Mouse (Mus musculus) embryonic facial prominence, embryonic 14.5 days (tissue): ENCODE data around the gene H2al1c. TPM values are rescaled to one million over a fixed set of nuclear protein-coding genes. Genes with fewer than 3 reads are reported as not detected.
"Not testable (repeated sequence)": the region's sequence is repeated elsewhere in the genome, so short reads cannot be mapped to it uniquely, and the experiment has no call there.

ENCODE experiments used
- ATAC-seq: fragments of 200-750 bp; cut with Nextera tagmentation; 2 replicates; pipeline ENCODE4 v1.8.0; 2017; ENCODE audit warnings: low read depth, moderate number of reproducible peaks, moderate TSS enrichment
- DNase-seq: peaks from one replicate; pipeline ENCODE4 v3.0.0-alpha.2; 2015; ENCODE audit warnings: low spot score
- H3K27ac ChIP-seq: fragments of 300-500 bp; sonication (generic); replicated peaks from 2 replicates; pipeline ENCODE4 v1.5.1; 2014; ENCODE audit warnings: low read depth, mild to moderate bottlenecking, low read length, moderate library complexity
- H3K27me3 ChIP-seq: fragments of 300-500 bp; sonication (generic); replicated peaks from 2 replicates; pipeline ENCODE4 v1.6.1; 2014; ENCODE audit warnings: low read length; ENCODE audit not compliant: control insufficient read depth, insufficient read depth
- H3K36me3 ChIP-seq: fragments of 300-500 bp; sonication (generic); 2 replicates; pipeline ENCODE4 v1.6.1; 2014; ENCODE audit warnings: low read length, mixed read lengths; ENCODE audit not compliant: control insufficient read depth, insufficient read depth
- H3K4me1 ChIP-seq: fragments of 300-500 bp; sonication (generic); 2 replicates; pipeline ENCODE4 v1.6.1; 2014; ENCODE audit warnings: antibody characterized with exemption, low read length; ENCODE audit not compliant: control insufficient read depth, insufficient read depth
- H3K4me2 ChIP-seq: fragments of 300-500 bp; sonication (generic); 2 replicates; pipeline ENCODE4 v1.6.1; 2014; ENCODE audit warnings: low read depth, mild to moderate bottlenecking, low read length, moderate library complexity, mixed read lengths
- H3K4me3 ChIP-seq: fragments of 300-500 bp; sonication (generic); 2 replicates; pipeline ENCODE4 v1.5.1; 2014; ENCODE audit warnings: low read depth, mild to moderate bottlenecking, low read length
- H3K9ac ChIP-seq: fragments of 300-500 bp; sonication (generic); 2 replicates; pipeline ENCODE4 v1.6.1; 2014; ENCODE audit warnings: low read depth, mild to moderate bottlenecking, low read length, moderate library complexity, mixed read lengths
- H3K9me3 ChIP-seq: fragments of 300-500 bp; sonication (generic); 2 replicates; pipeline ENCODE4 v1.6.1; 2016; ENCODE audit warnings: low read length; ENCODE audit not compliant: control insufficient read depth
- WGBS: fragments of 180-500 bp; shearing (Covaris S2); extraction: QIAGEN DNeasy Blood & Tissue Kit; methylation state at CpG from one replicate; pipeline ENCODE4 v1.1.7; 2014; 5-methylcytosine and 5-hydroxymethylcytosine counted together
- polyA plus RNA-seq: library from polyadenylated mRNA; unstranded; fragments of >200 nt; fragmentation: Nextera tagmentation; extraction: Ambion mirVana; gene quantifications from 2 replicates; pipeline ENCODE4 v1.2.1, GENCODE M21; 2014

Gene H2al1c
- polyA plus RNA-seq = not detected in 2 replicates

GRCm38 (mm10) chrX:11305355-11305754 lies at the start of gene H2al1c:
Gene H2al1c (plus strand): TSS chrX:11305655.
- not testable (repeated sequence) for DNase-seq, H3K4me3 ChIP-seq, H3K4me1 ChIP-seq, H3K9ac ChIP-seq, ATAC-seq, H3K27me3 ChIP-seq, H3K4me2 ChIP-seq, H3K9me3 ChIP-seq, H3K36me3 ChIP-seq, H3K27ac ChIP-seq
- 50% methylated on average over 1 of the region's 6 CpGs for WGBS

DNA sequence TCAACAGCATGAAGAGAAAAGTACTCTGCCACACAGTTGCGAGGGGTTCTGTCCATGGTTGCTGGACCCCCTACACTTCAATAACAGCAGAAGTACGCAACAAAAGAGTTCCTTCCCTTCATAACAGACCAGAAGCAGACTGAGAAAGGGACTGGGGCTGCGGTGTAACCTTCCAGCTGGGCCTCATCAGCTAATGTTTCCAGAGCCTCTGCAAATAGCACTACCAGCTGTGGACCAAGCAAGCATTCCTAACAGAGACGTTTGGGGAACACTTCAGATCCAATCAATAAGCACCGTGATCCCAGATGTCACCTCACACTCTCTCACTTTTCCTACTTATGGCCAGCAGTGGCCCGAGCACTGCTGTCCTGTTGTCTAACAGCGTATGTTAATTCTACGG lies 40.5 kb upstream of the H2al1c start:
- Histone ChIP-seq H3K4me1 (no peaks in the 10 kb centered on the region), H3K27me3 (peaks cover 22% of the 10 kb centered on the region; the same call in 1 of the 2 replicates), H3K36me3 (no peaks in the 10 kb centered on the region), H3K27ac (no peak overlapping the region), H3K4me3 (no peak overlapping the region), H3K9me3 (no peaks in the 10 kb centered on the region), H3K9ac (no peak overlapping the region), H3K4me2 (no peak overlapping the region)
- DNase-seq (no peak), ATAC-seq (no peak)
- 62% methylated on average over 8 of the region's 8 CpGs for WGBS

- Histone ChIP-seq H3K4me3 (no peak overlapping the region), H3K27ac (no peak overlapping the region), H3K9me3 (no peaks in the 10 kb centered on the region), H3K4me2 (no peak overlapping the region), H3K4me1 (no peaks in the 10 kb centered on the region), H3K27me3 (peaks cover 17% of the 10 kb centered on the region; the same call in 1 of the 2 replicates), H3K36me3 (no peaks in the 10 kb centered on the region), H3K9ac (no peak overlapping the region)
- ATAC-seq (no peak), DNase-seq (peak; percentile 66)
- 44% methylated on average over 7 of the region's 7 CpGs for WGBS
These were observed 37.7 kb upstream of the H2al1c start for GRCm38 (mm10) chrX:11267791-11268190.

DNA sequence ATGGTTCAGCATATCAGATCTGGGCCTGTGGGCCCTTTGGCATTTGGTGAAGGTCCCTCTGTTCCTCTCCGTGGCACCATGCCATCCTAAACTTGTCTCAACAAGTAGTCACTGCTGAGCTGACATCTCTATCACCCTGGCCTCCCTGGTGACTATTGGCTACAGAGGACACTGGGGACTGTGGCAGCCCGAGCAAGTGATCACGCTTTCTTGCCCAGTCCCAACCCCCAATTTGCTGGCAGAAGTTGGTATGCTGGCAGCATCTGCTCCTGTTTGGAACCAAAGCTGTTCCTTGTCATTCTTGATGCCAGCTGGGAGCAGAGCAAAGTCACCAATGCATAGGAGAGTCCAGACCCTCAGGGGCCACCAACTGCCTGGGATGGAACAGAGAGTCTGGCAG lies 36.4 kb upstream of the H2al1c start:
- Histone ChIP-seq H3K4me3 (no peak overlapping the region), H3K36me3 (no peaks in the 10 kb centered on the region), H3K9me3 (no peaks in the 10 kb centered on the region), H3K27ac (no peak overlapping the region), H3K4me1 (no peaks in the 10 kb centered on the region), H3K27me3 (peaks cover 17% of the 10 kb centered on the region; the same call in 1 of the 2 replicates), H3K4me2 (no peak overlapping the region), H3K9ac (no peak overlapping the region)
- WGBS = 78% methylated on average over 3 of the region's 3 CpGs
- ATAC-seq (no peak), DNase-seq (no peak)

GRCm38 (mm10) chrX:11273190-11273589 lies 32.3 kb upstream of the H2al1c start:
- no peak overlapping the region for H3K4me3 ChIP-seq
- no peak overlapping the region for H3K27ac ChIP-seq
- no peaks in the 10 kb centered on the region for H3K4me1 ChIP-seq
- H3K36me3 ChIP-seq = no peaks in the 10 kb centered on the region
- H3K4me2 ChIP-seq = no peak overlapping the region
- no peak for ATAC-seq
- H3K9ac ChIP-seq = no peak overlapping the region
- H3K9me3 ChIP-seq = no peaks in the 10 kb centered on the region
- WGBS = 83% methylated on average over 3 of the region's 3 CpGs
- H3K27me3 ChIP-seq = peaks cover 10% of the 10 kb centered on the region
- no peak for DNase-seq

- H3K4me2 ChIP-seq = no peak overlapping the region
- peaks cover 15% of the 10 kb centered on the region; the same call in 1 of the 2 replicates for H3K27me3 ChIP-seq
- DNase-seq (no peak), ATAC-seq (no peak)
- no peaks in the 10 kb centered on the region for H3K36me3 ChIP-seq
- WGBS = 73% methylated on average over 6 of the region's 6 CpGs
- no peaks in the 10 kb centered on the region for H3K4me1 ChIP-seq
- H3K9me3 ChIP-seq = no peaks in the 10 kb centered on the region
- no peak overlapping the region for H3K9ac ChIP-seq
- H3K4me3 ChIP-seq = no peak overlapping the region
- no peak overlapping the region for H3K27ac ChIP-seq
These were observed 28.4 kb upstream of the H2al1c start for GRCm38 (mm10) chrX:11277083-11277482.

DNA sequence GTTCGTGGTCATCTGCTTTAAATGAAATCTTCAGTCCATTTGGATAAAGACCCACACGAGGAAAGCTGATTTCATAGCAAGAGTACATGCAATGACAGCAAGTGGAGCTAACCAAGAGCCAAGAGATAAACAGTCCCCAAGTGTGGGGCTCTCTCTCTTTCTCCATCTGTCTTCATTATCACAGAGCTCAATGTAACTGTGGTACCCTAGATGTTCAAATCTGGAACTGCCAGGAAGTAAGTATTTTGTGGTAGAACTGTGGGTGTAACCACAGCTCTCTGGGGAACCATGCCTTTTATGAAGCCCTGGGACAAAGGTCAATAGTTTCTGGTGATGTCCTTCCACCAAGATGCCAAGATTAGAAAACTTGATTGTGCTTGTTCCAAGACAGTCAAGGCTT lies 24.7 kb upstream of the H2al1c start:
- Histone ChIP-seq H3K27ac (no peak overlapping the region), H3K4me1 (no peaks in the 10 kb centered on the region), H3K9me3 (no peaks in the 10 kb centered on the region), H3K27me3 (peaks cover 13% of the 10 kb centered on the region), H3K9ac (no peak overlapping the region), H3K4me3 (no peak overlapping the region), H3K36me3 (no peaks in the 10 kb centered on the region), H3K4me2 (no peak overlapping the region)
- DNase-seq (no peak), ATAC-seq (no peak)
- WGBS = 68% methylated on average over 2 of the region's 2 CpGs

DNA sequence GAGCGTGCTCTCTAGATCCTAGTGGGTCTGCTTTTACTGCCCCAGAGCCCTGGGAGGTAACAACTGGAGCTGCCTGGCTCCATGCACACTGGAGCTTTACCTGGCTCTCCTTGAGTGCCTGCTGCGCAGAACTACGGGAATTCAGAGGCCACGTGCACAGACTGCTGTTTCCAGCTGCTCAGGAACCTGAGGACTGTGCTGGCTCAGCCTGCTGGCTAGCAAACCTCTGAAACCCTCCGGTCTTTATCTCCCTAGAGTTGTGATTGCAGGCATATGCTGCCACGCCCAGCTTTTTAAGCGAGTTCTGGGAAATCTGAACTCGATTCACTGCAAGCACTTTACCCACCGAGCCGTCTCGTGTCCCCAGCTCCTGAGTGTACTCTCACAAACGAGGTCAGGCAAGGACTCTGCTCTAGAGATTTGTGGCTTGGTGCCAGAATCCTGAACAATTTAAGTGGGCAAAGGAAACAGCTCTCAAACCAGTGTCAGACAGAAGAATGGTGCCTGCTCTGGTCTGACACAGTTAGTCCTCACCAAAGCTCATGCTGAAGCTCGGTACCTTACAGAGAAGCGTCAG lies 17.1 kb upstream of the H2al1c start:
- peaks cover 11% of the 10 kb centered on the region; the same call in 1 of the 2 replicates for H3K27me3 ChIP-seq
- H3K9ac ChIP-seq = no peak overlapping the region
- no peak overlapping the region for H3K4me3 ChIP-seq
- H3K9me3 ChIP-seq = no peaks in the 10 kb centered on the region
- WGBS = 61% methylated on average over 14 of the region's 14 CpGs
- H3K4me1 ChIP-seq = no peaks in the 10 kb centered on the region
- no peak for ATAC-seq
- no peaks in the 10 kb centered on the region for H3K36me3 ChIP-seq
- H3K4me2 ChIP-seq = no peak overlapping the region
- no peak overlapping the region for H3K27ac ChIP-seq
- DNase-seq = peak; percentile 10

GRCm38 (mm10) chrX:11289244-11289643 lies 16.2 kb upstream of the H2al1c start:
- H3K4me1 ChIP-seq = no peaks in the 10 kb centered on the region
- H3K27me3 ChIP-seq = peaks cover 11% of the 10 kb centered on the region; the same call in 1 of the 2 replicates
- H3K27ac ChIP-seq = no peak overlapping the region
- H3K36me3 ChIP-seq = no peaks in the 10 kb centered on the region
- H3K4me3 ChIP-seq = no peak overlapping the region
- DNase-seq (no peak), ATAC-seq (no peak)
- no peaks in the 10 kb centered on the region for H3K9me3 ChIP-seq
- no peak overlapping the region for H3K4me2 ChIP-seq
- no peak overlapping the region for H3K9ac ChIP-seq
- 62% methylated on average over 4 of the region's 4 CpGs for WGBS
